Mouse (Mus musculus): ENCODE measurements around the gene Mex3d.
A peak's percentile ranks its signal among the peaks of the same experiment; 100 is the strongest.

The Mex3d gene

GRCm38 (mm10) chr10:80385811-80386734, 1.4 kb downstream of the Mex3d start:
- no peak for DNase-seq

DNA sequence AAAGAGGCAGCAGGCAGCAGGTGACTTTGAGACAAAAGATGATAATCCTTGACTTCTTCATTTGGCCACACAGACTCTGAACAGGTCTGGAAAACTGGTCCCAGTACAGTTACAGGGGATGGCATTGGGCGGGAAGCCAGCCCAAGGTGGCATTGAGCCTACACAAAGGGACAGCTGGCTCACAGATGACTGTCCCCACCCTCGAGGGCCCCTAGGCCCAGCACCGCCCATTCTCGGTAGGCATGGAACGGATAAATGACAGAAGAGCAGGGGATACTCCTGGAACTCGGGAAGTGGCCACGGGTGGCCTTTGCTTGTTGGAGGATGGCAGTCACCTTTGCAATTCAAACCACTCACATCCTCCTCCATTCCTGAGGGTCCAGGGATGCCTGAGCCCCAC, 2.1 kb downstream of the Mex3d start:
- DNase-seq = no peak

DNA sequence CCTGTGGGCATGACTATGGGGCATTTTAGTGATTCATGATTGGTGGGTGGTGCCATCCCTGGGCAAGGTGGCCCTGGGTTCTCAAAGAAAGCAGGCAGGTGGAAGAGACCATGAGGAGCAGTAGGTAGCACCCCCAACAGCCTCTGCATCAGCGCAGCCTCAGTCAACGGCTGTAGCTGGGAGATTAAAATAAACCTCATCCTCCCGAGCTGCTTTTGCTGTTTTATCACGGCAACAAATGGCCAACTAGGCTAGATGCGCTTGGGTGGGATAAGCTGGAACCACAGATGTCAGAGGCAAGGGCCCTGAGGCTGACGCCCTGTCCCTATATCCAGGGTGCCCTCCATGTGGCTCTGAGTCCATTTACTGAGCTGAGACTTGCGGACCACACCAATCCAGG, 2.8 kb downstream of the Mex3d start:
- DNase-seq = no peak

- DNase-seq = no peak
Measured at GRCm38 (mm10) chr10:80384115-80384639, 3.3 kb downstream of the Mex3d start.

DNA sequence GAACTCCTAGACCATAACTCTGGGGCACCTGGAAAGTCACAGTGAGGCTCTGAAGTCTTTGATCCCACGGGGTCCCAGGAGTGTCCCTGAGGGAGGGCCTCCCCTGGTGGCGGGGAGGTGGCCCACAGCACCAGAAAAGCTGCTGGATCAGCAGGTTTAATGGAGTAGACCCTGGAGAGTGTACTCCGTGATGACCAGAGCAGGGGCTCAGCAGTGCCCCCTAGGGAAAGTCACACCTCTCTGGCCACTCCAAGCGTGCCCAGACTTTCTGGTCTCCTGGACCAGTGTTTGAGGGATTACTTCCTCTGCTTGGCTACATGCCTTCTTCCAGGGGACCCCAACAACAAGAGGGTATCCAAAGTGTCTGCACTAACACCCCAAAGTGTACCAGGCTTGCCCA, 4.0 kb downstream of the Mex3d start:
- no peak for DNase-seq

DNA sequence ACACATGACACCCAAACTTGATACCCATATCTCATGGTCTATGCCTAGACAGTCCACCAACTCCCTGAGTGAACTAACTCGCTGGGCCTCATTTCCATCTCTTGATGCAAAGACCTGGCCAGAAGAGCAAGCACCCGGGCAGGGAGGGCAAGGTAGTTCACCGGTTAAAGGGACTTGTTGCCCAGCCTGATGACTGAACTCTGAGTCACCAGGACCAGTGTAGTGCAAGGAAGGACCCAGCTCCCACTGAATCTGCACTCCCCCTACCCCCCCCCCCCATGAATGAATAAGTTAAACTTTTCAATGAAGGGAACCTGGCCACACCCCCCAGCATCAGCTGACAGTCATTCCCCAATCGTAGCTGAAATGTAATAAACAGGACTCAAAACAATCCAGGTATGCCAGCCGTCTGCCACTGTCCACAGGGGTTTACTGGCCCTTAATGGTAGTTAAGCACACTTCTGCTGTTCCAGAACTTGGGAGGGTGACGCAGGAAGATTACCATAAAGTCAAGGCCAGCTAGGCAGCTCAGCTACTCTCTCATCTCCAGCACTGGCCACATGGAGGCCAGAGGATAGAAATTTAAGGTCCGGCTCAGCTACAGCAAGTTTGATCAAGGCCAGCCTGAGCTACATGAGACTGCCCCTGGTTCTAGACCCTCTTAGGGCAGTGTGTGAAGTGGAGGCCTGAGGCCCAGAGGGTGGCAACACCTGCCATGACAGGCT, 4.7 kb downstream of the Mex3d start:
- no peak for DNase-seq

DNA sequence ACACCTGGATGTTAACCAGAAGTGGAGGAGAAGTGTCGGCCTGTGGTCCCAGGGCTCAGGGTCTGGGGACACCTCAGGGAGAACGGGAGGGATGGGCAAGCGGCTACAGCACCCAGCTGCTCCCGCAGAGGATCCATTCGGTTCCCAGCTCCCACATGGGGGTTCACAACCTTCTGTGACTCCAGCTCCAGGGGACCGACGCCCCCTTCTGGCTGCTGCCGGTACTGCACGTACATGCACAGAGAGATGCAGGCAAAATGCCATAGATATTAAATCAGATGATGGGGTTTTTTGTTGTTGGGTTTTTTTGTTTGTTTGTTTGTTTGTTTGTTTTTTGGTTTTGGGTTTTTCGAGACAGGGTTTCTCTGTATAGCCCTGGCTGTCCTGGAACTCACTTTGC, 9.7 kb downstream of the Mex3d start:
- DNase-seq = no peak

GRCm38 (mm10) chr10:80376160-80376559, 11.3 kb downstream of the Mex3d start:
- peak; percentile 82 to 94 for DNase-seq

DNA sequence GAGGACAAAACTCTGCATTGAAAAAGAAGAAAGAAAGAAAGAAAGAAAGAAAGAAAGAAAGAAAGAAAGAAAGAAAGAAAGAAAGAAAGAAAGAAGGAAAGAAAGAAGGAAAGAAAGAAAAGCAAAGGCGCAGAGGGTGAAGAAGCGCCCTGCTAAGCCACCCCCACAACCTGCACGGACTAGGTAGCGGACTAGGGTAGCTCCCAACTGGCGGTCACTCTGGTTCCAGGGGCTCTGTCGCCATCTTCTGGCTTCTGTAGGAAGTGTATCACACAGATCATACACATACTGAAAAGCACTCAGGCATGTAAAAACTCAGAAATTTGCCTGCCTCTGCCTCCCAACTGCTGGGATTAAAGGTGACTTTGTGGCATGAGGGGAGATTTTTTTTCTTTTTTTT, 13.4 kb downstream of the Mex3d start:
- peak; percentile 79 to 90 for DNase-seq

DNA sequence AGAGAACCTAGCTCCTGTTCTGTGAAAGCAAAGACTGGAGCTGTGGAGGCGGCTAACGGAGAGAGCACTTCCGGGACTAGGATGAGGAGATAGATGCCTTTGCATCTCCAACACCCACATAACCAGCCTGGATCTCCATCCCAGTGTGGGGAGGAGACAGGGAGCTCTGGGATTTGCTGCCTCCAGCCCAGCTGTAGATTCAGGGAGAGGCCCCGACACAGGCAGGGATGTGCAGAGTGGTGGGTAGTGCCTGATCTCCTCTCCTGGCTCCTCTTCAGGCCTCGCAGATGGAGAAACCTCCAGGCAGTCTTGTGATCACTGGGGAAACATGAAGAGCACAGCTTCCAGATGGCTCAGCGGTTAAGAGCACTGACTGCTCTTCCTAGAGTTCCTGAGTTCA, 14.8 kb downstream of the Mex3d start:
- DNase-seq = no peak

DNA sequence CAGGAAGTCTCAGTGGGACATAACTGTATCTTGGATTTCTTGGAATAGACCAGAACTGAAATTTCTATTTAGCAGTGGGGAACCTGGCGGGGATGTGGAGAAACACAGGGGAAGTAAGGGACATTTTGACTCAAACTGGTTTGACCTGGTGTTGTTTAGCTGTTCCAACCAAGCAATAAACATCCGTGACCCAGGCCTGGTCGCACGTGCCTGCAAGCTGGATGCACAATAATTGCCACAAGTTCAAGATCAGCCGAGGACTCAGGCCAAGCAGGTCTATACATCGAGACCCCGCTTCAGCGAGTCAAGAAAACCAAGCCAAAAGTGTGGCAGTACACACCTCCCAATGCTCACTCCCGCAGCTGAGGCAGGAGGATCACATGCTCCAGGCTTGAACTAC, 15.5 kb downstream of the Mex3d start:
- no peak for DNase-seq

DNA sequence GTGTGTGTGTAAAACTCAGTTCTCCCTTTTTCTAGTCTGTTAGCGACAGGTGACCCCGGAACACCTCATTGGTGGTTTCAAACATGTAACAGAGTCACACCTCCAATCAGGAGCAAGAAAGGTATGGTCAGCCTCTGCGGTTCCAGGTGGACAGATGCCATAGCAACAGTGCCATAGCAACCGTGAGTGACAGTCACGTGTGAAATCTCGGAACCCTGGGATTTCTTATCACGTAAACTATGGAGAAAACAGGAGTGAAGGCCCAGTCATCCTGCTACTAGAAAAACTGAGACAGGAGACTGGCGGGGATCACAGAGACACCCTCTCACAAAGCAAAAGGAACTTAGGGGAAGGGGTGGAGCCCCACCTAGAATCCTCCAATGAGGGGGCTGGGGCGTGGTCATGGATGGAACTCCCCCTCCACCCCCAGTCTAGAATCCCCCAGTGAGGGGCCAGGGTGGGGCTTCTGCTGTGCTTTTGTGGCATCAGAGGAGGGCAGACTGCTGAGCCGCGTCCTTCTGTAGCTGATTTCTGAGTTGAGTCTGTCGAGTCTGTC, 16.0 kb downstream of the Mex3d start:
- peak; percentile 53 to 65 for DNase-seq

DNA sequence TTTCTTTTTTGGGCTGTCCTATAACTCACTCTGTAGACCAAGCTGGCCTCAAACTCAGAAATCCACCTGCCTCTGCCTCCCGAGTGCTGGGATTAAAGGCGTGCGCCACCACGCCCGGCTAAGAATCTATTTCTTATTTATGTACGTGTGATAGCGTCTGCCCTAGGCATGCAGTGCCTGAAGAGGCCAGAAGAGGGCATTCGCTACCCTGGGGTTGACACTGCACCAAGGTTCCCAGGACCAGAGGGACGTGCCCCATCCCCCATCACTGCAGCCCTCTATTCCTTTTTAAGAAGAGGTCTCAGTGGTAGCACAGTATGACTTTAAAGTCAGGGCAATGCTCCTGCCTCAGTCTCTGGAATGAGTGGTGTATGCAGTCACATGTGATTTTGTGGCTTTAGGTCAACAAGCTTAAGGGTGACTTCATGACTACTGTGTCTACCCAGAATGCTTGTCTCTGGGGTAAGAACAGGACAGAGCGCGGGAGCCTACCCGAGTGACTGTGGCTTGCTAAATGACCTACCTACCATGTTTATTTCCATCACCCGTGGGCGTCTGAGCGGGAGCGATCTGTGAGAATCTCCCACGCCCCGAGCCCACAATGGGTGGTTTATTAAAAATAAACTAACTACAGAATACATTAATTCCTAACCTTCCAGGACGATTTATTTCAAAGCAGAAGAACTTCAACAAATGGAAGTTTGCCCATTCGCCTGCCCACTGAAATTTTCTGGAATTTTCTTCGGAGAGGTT, 17.3 kb downstream of the Mex3d start:
- DNase-seq = no peak

GRCm38 (mm10) chr10:80368392-80368791, 19.1 kb downstream of the Mex3d start:
- DNase-seq = no peak

DNA sequence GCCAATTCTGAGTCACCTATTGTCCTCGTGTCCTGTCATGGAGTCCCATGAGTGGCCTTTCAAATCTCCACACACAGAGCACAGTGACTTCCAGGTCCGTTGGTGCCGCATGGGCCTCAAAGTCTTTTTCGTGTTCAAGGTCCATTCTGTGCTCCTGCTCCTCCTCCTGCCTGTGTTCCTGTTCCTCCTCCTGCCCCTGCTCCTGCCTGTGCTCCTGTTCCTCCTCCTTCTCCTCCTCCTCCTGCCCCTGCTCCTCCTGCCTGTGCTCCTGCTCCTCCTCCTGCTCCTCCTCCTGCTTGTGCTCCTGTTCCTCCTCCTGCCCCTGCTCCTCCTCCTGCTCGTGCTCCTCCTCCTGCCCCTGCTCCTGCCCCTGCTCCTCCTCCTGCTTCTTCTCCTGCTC, 19.5 kb downstream of the Mex3d start:
- DNase-seq = no peak

DNA sequence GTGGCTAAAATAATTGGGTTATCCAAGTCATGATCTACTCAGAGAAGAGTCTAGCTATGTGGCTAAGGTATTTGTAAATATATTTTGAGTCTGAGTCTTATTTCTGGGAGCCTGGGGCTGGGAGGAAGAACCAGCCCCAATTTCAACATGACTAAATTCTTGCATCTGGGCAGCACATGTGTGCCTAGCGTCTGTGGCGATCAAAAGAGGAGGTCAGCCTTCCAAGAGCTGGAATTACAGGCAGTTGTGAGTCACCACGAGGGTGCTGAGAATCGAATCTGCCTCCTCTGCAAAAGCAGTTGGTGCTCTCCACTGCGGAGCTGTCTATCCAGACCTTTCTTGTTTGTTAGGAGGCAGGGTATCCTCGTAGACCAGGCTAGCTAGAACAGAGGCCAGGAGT, 21.7 kb downstream of the Mex3d start:
- DNase-seq = no peak

DNA sequence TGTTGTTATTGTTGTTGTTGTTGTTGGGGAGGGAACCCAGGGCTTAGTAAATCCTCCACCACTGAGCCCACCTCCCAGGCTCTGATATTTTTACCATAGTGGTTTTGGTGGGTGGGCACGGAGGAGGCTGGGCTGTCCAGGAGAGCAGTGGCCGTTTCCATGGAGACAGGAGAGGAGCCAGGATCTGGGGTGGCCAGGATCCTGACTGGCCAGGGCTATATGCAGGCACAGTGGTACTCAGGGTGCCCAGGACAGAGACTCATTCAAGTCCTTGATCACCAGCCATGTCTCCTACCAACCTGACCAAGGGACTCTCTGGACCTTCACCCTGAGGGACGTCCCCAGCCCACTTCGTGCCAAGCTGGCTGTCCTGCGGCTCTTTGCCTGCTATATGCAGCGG, 23.7 kb downstream of the Mex3d start:
- no peak for DNase-seq

- peak in 1 of 2 experiments; percentile 59 for DNase-seq
Measured at GRCm38 (mm10) chr10:80357994-80358639, 29.3 kb downstream of the Mex3d start.

DNA sequence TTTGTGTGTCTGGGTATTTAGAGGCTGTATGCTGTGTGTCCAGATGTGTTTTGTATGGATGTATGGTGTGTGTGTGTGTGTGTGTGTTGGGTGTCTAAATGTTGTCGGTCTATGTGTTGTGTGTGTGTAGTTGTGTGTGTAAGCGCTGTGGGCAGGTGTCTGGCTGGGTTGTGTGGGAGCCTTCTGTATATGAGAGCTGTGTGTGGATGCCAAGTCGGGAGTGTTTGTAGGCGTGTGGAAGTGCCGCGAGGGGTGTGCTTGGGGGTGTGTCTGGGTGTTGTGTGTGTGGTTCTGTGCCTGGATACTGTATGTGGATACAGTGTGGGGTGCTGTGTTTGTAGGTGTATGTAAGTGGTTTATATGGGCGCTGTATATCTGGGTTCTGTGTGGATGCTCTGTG, 30.1 kb downstream of the Mex3d start:
- DNase-seq = no peak

- no peak for DNase-seq
Measured at GRCm38 (mm10) chr10:80356737-80357136, 30.7 kb downstream of the Mex3d start.

GRCm38 (mm10) chr10:80356001-80356682, 31.3 kb downstream of the Mex3d start, which contains the start of gene Plk5:
Gene Plk5 (plus strand): TSS chr10:80356459.
- no peak for DNase-seq

GRCm38 (mm10) chr10:80355431-80355830, 32.0 kb downstream of the Mex3d start:
- DNase-seq = no peak
